Mouse (Mus musculus): Measurements from ENCODE around the gene Igfbp6.

The Igfbp6 gene

GRCm38 (mm10) chr15:102108651-102109525 is 35.3 kb upstream of the Igfbp6 start:
- in situ Hi-C loops (cut with MboI; ENCODE audit: low sequenced_read_pairs) = no loop called here

- in situ Hi-C loops (cut with MboI; ENCODE audit: low sequenced_read_pairs) = no loop called here
Measured at GRCm38 (mm10) chr15:102110271-102110670, 33.9 kb upstream of the Igfbp6 start.

- in situ Hi-C loops (cut with MboI; ENCODE audit: low sequenced_read_pairs) = no loop called here
Measured at GRCm38 (mm10) chr15:102110701-102111494, 33.3 kb upstream of the Igfbp6 start.

- in situ Hi-C loops (cut with MboI; ENCODE audit: low sequenced_read_pairs) = no loop called here
Measured at GRCm38 (mm10) chr15:102111495-102111829, 32.7 kb upstream of the Igfbp6 start.

GRCm38 (mm10) chr15:102112181-102112580 is 32.0 kb upstream of the Igfbp6 start:
- in situ Hi-C loops (cut with MboI; ENCODE audit: low sequenced_read_pairs) = no loop called here

GRCm38 (mm10) chr15:102112827-102113226 is 31.3 kb upstream of the Igfbp6 start:
- in situ Hi-C loops (cut with MboI; ENCODE audit: low sequenced_read_pairs) = no loop called here

DNA sequence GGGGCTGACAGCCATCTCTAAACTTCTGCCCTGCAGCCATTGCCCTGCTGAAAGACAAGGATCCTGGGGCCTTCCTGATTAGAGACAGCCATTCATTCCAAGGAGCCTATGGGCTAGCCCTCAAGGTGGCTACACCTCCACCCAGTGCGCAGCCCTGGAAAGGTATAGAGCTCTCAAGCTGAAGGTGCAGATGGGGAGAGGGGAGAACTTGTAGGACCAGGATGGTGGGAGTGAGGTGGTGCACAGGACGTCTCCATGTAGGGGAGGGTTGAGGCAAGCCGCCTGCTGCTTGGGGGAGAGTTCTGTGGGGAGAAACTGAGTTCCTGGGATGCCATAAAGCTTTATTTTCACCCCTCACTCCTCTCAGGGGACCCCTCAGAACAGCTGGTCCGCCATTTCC is 30.5 kb upstream of the Igfbp6 start:
- in situ Hi-C loops (cut with MboI; ENCODE audit: low sequenced_read_pairs) = no loop called here

DNA sequence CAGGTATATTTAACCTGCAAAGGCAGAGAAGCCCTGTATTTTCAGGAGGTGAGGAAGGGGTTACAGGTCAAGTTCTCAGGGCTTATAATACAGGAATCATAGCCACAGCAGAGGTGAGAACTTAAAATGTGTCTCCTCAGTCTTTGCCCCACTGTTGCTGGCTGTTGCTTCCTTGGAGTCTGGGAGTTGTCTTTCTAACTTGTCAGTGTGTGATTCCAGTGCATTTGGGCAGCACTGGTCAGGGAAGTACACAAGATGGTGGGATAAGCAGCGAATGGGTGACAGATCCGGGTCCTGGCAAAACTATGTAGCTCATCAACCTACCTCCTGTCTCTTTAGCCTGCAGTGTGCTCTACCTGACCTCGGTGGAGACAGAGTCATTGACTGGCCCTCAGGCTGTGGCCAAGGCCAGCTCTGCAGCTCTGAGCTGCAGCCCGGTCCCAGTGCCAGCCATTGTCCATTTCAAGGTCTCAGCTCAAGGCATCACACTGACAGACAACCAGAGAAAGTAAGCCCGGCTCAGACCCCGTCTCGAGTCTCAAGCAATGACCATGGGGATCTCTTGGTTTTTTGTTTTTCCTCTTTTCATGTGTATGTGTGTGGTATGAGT is 29.4 kb upstream of the Igfbp6 start:
- in situ Hi-C loops (cut with MboI; ENCODE audit: low sequenced_read_pairs) = no loop called here

- in situ Hi-C loops (cut with MboI; ENCODE audit: low sequenced_read_pairs) = no loop called here
Measured at GRCm38 (mm10) chr15:102115731-102116231, 28.4 kb upstream of the Igfbp6 start.

- in situ Hi-C loops (cut with MboI; ENCODE audit: low sequenced_read_pairs) = no loop called here
Measured at GRCm38 (mm10) chr15:102116753-102117415, 27.3 kb upstream of the Igfbp6 start.

GRCm38 (mm10) chr15:102117461-102118443 is 26.4 kb upstream of the Igfbp6 start:
- in situ Hi-C loops (cut with MboI; ENCODE audit: low sequenced_read_pairs) = no loop called here

DNA sequence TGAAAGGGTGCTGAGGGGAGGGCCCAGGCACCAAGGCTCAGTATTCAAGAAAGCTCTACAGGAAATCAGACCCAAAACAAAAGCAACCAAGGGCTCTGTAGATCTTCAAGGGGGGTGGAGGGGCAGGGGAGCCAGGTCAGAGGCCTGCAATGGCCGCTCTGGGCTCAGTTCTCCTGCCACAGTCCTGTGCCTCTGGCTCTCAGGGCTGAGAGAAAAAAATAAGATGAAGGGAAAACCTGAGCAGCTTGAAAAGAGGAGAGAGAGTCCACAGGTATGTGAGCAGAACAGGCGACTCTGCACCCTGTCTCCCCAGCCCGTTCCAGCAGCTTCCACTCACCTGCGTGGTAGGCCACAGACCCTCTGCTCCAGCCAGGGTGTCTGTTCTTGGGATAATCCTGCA is 25.6 kb upstream of the Igfbp6 start:
- in situ Hi-C loops (cut with MboI; ENCODE audit: low sequenced_read_pairs) = no loop called here

GRCm38 (mm10) chr15:102119121-102119830 is 24.9 kb upstream of the Igfbp6 start:
- in situ Hi-C loops (cut with MboI; ENCODE audit: low sequenced_read_pairs) = no loop called here

DNA sequence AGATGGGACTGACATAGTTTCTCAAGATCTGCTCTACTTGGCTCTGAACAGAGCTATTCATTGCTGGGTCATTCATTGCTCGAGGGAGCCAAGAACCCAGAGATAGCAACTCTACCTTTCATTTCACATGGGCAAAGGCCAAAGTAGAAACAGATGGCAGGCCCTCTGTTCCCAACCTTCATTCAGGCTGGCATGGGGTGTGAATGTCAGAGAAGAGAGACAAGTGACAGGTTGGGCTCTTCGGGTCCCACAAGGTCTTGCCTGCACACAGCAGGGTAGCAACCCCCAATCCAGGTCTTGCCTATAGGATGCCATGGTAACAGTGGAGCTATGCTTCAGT is 24.4 kb upstream of the Igfbp6 start:
- in situ Hi-C loops (cut with MboI; ENCODE audit: low sequenced_read_pairs) = no loop called here

DNA sequence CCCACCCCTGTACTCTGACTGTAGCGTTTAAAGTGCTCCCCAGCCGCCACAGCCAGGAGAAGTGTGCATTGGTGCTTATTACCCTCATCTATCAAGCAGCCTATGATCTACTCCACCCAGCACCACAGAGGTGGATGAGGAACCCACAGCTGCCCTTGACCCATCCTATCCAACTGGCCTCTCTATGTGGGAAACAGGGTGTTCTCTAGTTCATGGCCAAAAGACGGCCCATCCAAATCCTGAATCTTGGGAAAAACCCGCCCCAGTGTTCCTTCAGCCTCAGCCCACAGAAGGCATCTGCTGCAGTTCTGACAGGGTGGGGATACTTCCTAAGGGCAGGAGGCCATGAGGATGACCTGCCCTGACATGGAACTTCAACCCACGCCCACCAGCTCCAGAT is 23.6 kb upstream of the Igfbp6 start:
- in situ Hi-C loops (cut with MboI; ENCODE audit: low sequenced_read_pairs) = no loop called here

DNA sequence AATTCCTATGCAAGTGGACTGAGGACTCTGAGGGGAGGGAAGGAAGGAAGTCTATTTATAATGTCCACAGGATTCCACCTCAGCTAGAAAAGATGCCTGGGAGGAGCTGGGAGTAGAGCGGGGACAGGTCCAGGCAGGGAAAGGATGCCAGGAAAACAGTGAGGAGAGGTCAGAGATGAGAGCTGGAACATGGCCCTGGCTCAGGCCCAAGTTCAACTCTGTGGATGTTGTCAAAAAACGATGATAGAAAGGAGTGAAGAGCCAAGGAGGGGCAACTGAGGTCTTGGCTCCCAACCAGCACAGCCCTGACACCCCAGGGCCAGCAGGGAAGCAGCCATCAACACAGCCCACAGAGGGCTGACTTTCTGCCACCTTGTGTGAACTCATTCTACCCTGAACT is 17.9 kb upstream of the Igfbp6 start:
- in situ Hi-C loops (cut with MboI; ENCODE audit: low sequenced_read_pairs) = no loop called here

DNA sequence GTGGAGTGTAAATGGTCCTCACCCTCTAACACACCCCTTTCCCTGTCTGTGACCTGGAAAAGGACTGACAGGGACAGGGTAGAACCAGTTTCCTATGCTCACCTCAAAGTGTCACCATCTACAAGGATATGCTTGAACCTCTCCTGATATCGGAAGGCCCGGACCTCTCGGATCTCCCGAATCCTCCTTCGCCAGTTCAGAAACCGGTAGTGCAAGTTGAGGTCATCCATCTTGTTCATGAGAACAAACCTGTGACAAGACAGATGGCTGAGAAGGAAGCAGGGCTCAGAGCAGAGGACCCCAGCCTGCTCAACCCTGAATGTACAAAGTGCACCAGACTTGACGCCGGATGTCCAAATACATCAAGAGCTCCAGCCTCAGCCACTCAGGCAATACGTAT is 10.8 kb upstream of the Igfbp6 start:
- in situ Hi-C loops (cut with MboI; ENCODE audit: low sequenced_read_pairs) = no loop called here

DNA sequence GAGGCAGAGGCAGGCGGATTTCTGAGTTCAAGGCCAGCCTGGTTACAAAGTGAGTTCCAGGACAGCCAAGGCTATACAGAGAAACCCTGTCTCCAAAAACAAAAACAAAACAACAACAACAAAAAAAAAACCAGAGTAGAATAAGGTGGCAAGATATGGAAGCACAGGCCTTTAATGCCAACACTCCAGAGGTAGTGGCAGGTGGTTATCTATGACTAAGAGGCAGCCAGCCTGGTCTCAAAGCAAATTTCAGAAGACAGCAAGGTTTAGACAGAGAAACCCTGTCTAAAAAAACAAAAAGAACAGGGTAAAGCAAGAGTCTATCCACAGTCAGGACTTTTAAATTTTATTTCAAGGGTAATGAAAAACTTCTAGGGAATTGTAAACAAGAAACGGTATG is 9.5 kb upstream of the Igfbp6 start:
- in situ Hi-C loops (cut with MboI; ENCODE audit: low sequenced_read_pairs) = no loop called here

- in situ Hi-C loops (cut with MboI; ENCODE audit: low sequenced_read_pairs) = no loop called here
Measured at GRCm38 (mm10) chr15:102135522-102136128, 8.5 kb upstream of the Igfbp6 start.
